In genomic region chr7:49052871-49053618, GRCm38 (mm10) we compare ENCODE assay signal across 14 mouse cellular contexts.
DNase-seq lines count a peak whose midpoint lies in the region; ATAC-seq and TF ChIP-seq lines count a peak whose summit lies in the region.
"Had no signal": no experiment of that assay in that cellular context is flagged by ENCODE, and none has a peak within 500 bp of the region (broad histone marks: within the 10 kb centered on the region; RNA-seq: fewer than 3 reads in every experiment).

No protein-coding gene starts in this region.

- H3K9ac ChIP-seq in midbrain, embryonic 11.5 days (ENCODE audit: low read length) = peak overlapping the region; percentile 43; the same call in 1 of the 2 replicates
- no peak overlapping the region for H3K9ac ChIP-seq in midbrain, embryonic 15.5 days
- no peak overlapping the region for H3K9ac ChIP-seq in forebrain, postnatal 0 days
- peak overlapping the region; percentile 21; the same call in 1 of the 2 replicates for H3K9ac ChIP-seq in midbrain, embryonic 12.5 days (replicated peaks)
- H3K9ac ChIP-seq: kidney, embryonic 15.5 days; liver, embryonic 14.5 days had no signal

- H3K36me3 ChIP-seq in midbrain, embryonic 11.5 days (ENCODE audit: control insufficient read depth, insufficient read depth, low read length) = no peaks in the 10 kb centered on the region
- no peaks in the 10 kb centered on the region for H3K36me3 ChIP-seq in midbrain, embryonic 15.5 days (replicated peaks)
- no peaks in the 10 kb centered on the region for H3K36me3 ChIP-seq in forebrain, postnatal 0 days (ENCODE audit: insufficient read depth)
- H3K36me3 ChIP-seq in midbrain, embryonic 12.5 days = no peaks in the 10 kb centered on the region
- H3K36me3 ChIP-seq: kidney, embryonic 15.5 days had no signal

- peak; percentile 95 for ATAC-seq in midbrain, embryonic 11.5 days (ENCODE audit: low FRiP score)
- no peak; the same call in 1 of the 2 replicates for ATAC-seq in midbrain, embryonic 15.5 days (replicated peaks)
- peak; percentile 29; the same call in 1 of the 2 replicates for ATAC-seq in forebrain, postnatal 0 days
- ATAC-seq in midbrain, embryonic 12.5 days (ENCODE audit: low FRiP score, low read depth) = peak; percentile 89
- no peak for ATAC-seq in CD4-positive, CD25-positive, alpha-beta regulatory T cell, adult 4 months
- ATAC-seq: inflammation-experienced regulatory T-cells, adult 6 months had no signal

- H3K4me2 ChIP-seq in midbrain, embryonic 11.5 days = peak overlapping the region; percentile 14; the same call in 1 of the 2 replicates
- no peak overlapping the region for H3K4me2 ChIP-seq in midbrain, embryonic 15.5 days
- no peak overlapping the region for H3K4me2 ChIP-seq in forebrain, postnatal 0 days (ENCODE audit: low read depth)
- peak overlapping the region; percentile 24 for H3K4me2 ChIP-seq in midbrain, embryonic 12.5 days (replicated peaks)
- H3K4me2 ChIP-seq: kidney, embryonic 15.5 days had no signal

- peak; percentile 91 for DNase-seq in midbrain, embryonic 11.5 days (ENCODE audit: low spot score, missing footprints)
- DNase-seq in forebrain, postnatal 0 days = no peak
- no peak for DNase-seq in lung, adult 2 months
- no peak for DNase-seq in frontal cortex, postnatal 14 days (ENCODE audit: low spot score in 2 of 2)
- DNase-seq: adrenal gland, adult 8-10 months; cerebellum, adult 2 months; thymus, postnatal 4 days had no signal

- H3K27me3 ChIP-seq in midbrain, embryonic 11.5 days (ENCODE audit: control insufficient read depth, insufficient read depth, low read length) = no peaks in the 10 kb centered on the region; the same call in none of the 2 replicates
- no peaks in the 10 kb centered on the region for H3K27me3 ChIP-seq in midbrain, embryonic 15.5 days (replicated peaks)
- no peaks in the 10 kb centered on the region for H3K27me3 ChIP-seq in forebrain, postnatal 0 days (ENCODE audit: insufficient read depth, low read length)
- peaks cover 14% of the 10 kb centered on the region for H3K27me3 ChIP-seq in midbrain, embryonic 12.5 days

- H3K4me3 ChIP-seq in midbrain, embryonic 11.5 days (ENCODE audit: low read depth, low read length) = no peak overlapping the region
- H3K4me3 ChIP-seq in midbrain, embryonic 15.5 days = no peak overlapping the region
- no peak overlapping the region for H3K4me3 ChIP-seq in forebrain, postnatal 0 days (ENCODE audit: low read depth, low read length)
- H3K4me3 ChIP-seq in midbrain, embryonic 12.5 days = no peak overlapping the region
- no peak overlapping the region for H3K4me3 ChIP-seq in lung, adult 2 months (replicated peaks; ENCODE audit: extremely low read depth, low read depth, low read length)
- H3K4me3 ChIP-seq: kidney, embryonic 15.5 days; left cerebral cortex, adult 2 months had no signal

- H3K4me1 ChIP-seq in midbrain, embryonic 11.5 days (ENCODE audit: control insufficient read depth, insufficient read depth, low read length) = peaks cover 52% of the 10 kb centered on the region
- peaks cover 28% of the 10 kb centered on the region for H3K4me1 ChIP-seq in midbrain, embryonic 15.5 days
- no peaks in the 10 kb centered on the region for H3K4me1 ChIP-seq in forebrain, postnatal 0 days (ENCODE audit: insufficient read depth)
- H3K4me1 ChIP-seq in midbrain, embryonic 12.5 days = peaks cover 34% of the 10 kb centered on the region
- no peaks in the 10 kb centered on the region for H3K4me1 ChIP-seq in lung, adult 2 months (ENCODE audit: control insufficient read depth, insufficient read depth, low read length)
- H3K4me1 ChIP-seq: kidney, embryonic 15.5 days had no signal

- peak overlapping the region; percentile 59 for H3K27ac ChIP-seq in midbrain, embryonic 11.5 days (ENCODE audit: low read depth, low read length)
- H3K27ac ChIP-seq in midbrain, embryonic 15.5 days = no peak overlapping the region
- H3K27ac ChIP-seq in forebrain, postnatal 0 days (ENCODE audit: low read depth, low read length) = no peak overlapping the region
- peak overlapping the region; percentile 68 for H3K27ac ChIP-seq in midbrain, embryonic 12.5 days (replicated peaks)
- H3K27ac ChIP-seq: kidney, embryonic 15.5 days; left cerebral cortex, adult 2 months; liver, embryonic 14.5 days had no signal

- 51% methylated on average over 9 of the region's 9 CpGs for WGBS in midbrain, embryonic 11.5 days
- 42% methylated on average over 9 of the region's 9 CpGs for WGBS in midbrain, embryonic 15.5 days
- WGBS in forebrain, postnatal 0 days = 74% methylated on average over 9 of the region's 9 CpGs
- 45% methylated on average over 9 of the region's 9 CpGs for WGBS in midbrain, embryonic 12.5 days
- 83% methylated on average over 9 of the region's 9 CpGs for WGBS in lung, adult 2 months

- no peak for TF ChIP-seq POLR2A in lung, adult 2 months (IDR thresholded peaks at IDR 0.05; ENCODE audit: borderline replicate concordance, extremely low read depth, low read depth, low read length)

- no peak for TF ChIP-seq CTCF in forebrain, postnatal 0 days (IDR thresholded peaks at IDR 0.05; ENCODE audit: low read depth)
- TF ChIP-seq CTCF in lung, adult 2 months (IDR thresholded peaks at IDR 0.05; ENCODE audit: insufficient read depth, low read length) = no peak

- H3K9me3 ChIP-seq in midbrain, embryonic 11.5 days (ENCODE audit: control insufficient read depth, low read length) = no peaks in the 10 kb centered on the region
- H3K9me3 ChIP-seq in midbrain, embryonic 15.5 days = no peaks in the 10 kb centered on the region
- H3K9me3 ChIP-seq in forebrain, postnatal 0 days (ENCODE audit: low read length) = no peaks in the 10 kb centered on the region
- no peaks in the 10 kb centered on the region for H3K9me3 ChIP-seq in midbrain, embryonic 12.5 days
- H3K9me3 ChIP-seq: kidney, embryonic 15.5 days had no signal

Comparison
In these comparisons a context has a peak if more than half of its experiments do, and no peak if none do; other contexts are left out.
1. ATAC-seq: peak in midbrain, embryonic 11.5 days (single experiment), forebrain, postnatal 0 days (single experiment) and midbrain, embryonic 12.5 days (single experiment); none in midbrain, embryonic 15.5 days (single experiment) and CD4-positive, CD25-positive, alpha-beta regulatory T cell, adult 4 months (single experiment).
2. H3K27ac ChIP-seq: peak in midbrain, embryonic 11.5 days (single experiment) and midbrain, embryonic 12.5 days (single experiment); none in midbrain, embryonic 15.5 days (single experiment) and forebrain, postnatal 0 days (single experiment).
3. H3K4me2 ChIP-seq: peak in midbrain, embryonic 11.5 days (single experiment) and midbrain, embryonic 12.5 days (single experiment); none in midbrain, embryonic 15.5 days (single experiment) and forebrain, postnatal 0 days (single experiment).
4. H3K9ac ChIP-seq: peak in midbrain, embryonic 11.5 days (single experiment) and midbrain, embryonic 12.5 days (single experiment); none in midbrain, embryonic 15.5 days (single experiment) and forebrain, postnatal 0 days (single experiment).